Mouse (Mus musculus) heart, embryonic 11.5 days (tissue): ENCODE results near the gene Jag2. TPM values are rescaled to one million over a fixed set of nuclear protein-coding genes. Genes with fewer than 3 reads are reported as not detected.

Experiments used
- ATAC-seq: fragments of 200-750 bp; cut with Nextera tagmentation; replicated peaks from 2 replicates; pipeline ENCODE4 v1.8.0; 2017; ENCODE audit warnings: moderate library complexity; ENCODE audit not compliant: insufficient number of reproducible peaks, low FRiP score, low TSS enrichment
- H3K27ac ChIP-seq: fragments of 300-500 bp; sonication (generic); 2 replicates; pipeline ENCODE4 v1.5.1; 2014; ENCODE audit warnings: mild to moderate bottlenecking, low read depth, low read length
- H3K27me3 ChIP-seq: fragments of 300-500 bp; sonication (generic); 2 replicates; pipeline ENCODE4 v1.6.1; 2014; ENCODE audit warnings: mild to moderate bottlenecking, low read length, mixed read lengths; ENCODE audit not compliant: control insufficient read depth, insufficient read depth
- H3K36me3 ChIP-seq: fragments of 300-500 bp; sonication (generic); 2 replicates; pipeline ENCODE4 v1.6.1; 2014; ENCODE audit warnings: mild to moderate bottlenecking, low read length, moderate library complexity, mixed read lengths; ENCODE audit not compliant: control insufficient read depth, insufficient read depth
- H3K4me1 ChIP-seq: fragments of 300-500 bp; sonication (generic); 2 replicates; pipeline ENCODE4 v1.6.1; 2014; ENCODE audit warnings: low read length; ENCODE audit not compliant: control insufficient read depth, insufficient read depth
- H3K4me2 ChIP-seq: fragments of 300-500 bp; sonication (generic); 2 replicates; pipeline ENCODE4 v1.6.1; 2014; ENCODE audit warnings: mild to moderate bottlenecking, moderate library complexity
- H3K4me3 ChIP-seq: fragments of 300-500 bp; sonication (generic); 2 replicates; pipeline ENCODE4 v1.5.1; 2014; ENCODE audit warnings: low read depth, low read length
- H3K9ac ChIP-seq: fragments of 300-500 bp; sonication (generic); 2 replicates; pipeline ENCODE4 v1.6.1; 2014; ENCODE audit warnings: mild to moderate bottlenecking, low read depth, low read length, moderate library complexity
- H3K9me3 ChIP-seq: fragments of 300-500 bp; sonication (generic); replicated peaks from 2 replicates; pipeline ENCODE4 v1.6.1; 2016; ENCODE audit warnings: low read length; ENCODE audit not compliant: control insufficient read depth
- WGBS: fragments of 180-500 bp; shearing (Covaris S2); extraction: QIAGEN DNeasy Blood & Tissue Kit; methylation state at CpG from one replicate; pipeline ENCODE4 v1.1.7; 2014; ENCODE audit not compliant: insufficient replicate concordance; 5-methylcytosine and 5-hydroxymethylcytosine counted together
- polyA plus RNA-seq: library from polyadenylated mRNA; unstranded; fragments of >200 nt; fragmentation: Nextera tagmentation; extraction: Ambion mirVana; gene quantifications from 2 replicates; pipeline ENCODE4 v1.2.1, GENCODE M21; 2014

Jag2 gene
- polyA plus RNA-seq, 1 experiment from 2014 or later, result 2.2 TPM

GRCm38 (mm10) chr12:112905001-112905400 is 24.6 kb downstream of the Jag2 start:
- Histone ChIP-seq H3K27me3 (no peaks in the 10 kb centered on the region), H3K9ac (no peak overlapping the region), H3K4me2 (no peak overlapping the region), H3K4me3 (no peak overlapping the region), H3K27ac (no peak overlapping the region), H3K9me3 (no peaks in the 10 kb centered on the region), H3K36me3 (peaks cover 5% of the 10 kb centered on the region), H3K4me1 (no peaks in the 10 kb centered on the region)
- whole genome bisulfite sequencing, result 72% methylated on average over 5 of the region's 5 CpGs
- ATAC-seq, result no peak

- Histone ChIP-seq H3K4me3 (no peak overlapping the region), H3K9me3 (no peaks in the 10 kb centered on the region), H3K4me2 (no peak overlapping the region), H3K9ac (no peak overlapping the region), H3K4me1 (no peaks in the 10 kb centered on the region), H3K36me3 (no peaks in the 10 kb centered on the region), H3K27ac (no peak overlapping the region), H3K27me3 (no peaks in the 10 kb centered on the region)
- 68% methylated on average over 8 of the region's 8 CpGs for WGBS
- ATAC-seq, result no peak
These were observed 25.6 kb downstream of the Jag2 start for GRCm38 (mm10) chr12:112903941-112904340.

GRCm38 (mm10) chr12:112900641-112901040 is 28.9 kb downstream of the Jag2 start:
- Histone ChIP-seq H3K9me3 (no peaks in the 10 kb centered on the region), H3K4me1 (peaks cover 7% of the 10 kb centered on the region), H3K27ac (no peak overlapping the region), H3K4me3 (no peak overlapping the region), H3K27me3 (no peaks in the 10 kb centered on the region), H3K36me3 (no peaks in the 10 kb centered on the region), H3K4me2 (no peak overlapping the region), H3K9ac (no peak overlapping the region)
- 84% methylated on average over 9 of the region's 9 CpGs for WGBS
- ATAC-seq, result no peak

- Histone ChIP-seq H3K4me3 (no peak overlapping the region), H3K27me3 (0 out of 2 replicates have a peak, but pooled peaks cover 5% of the 10 kb centered on the region), H3K4me2 (no peak overlapping the region), H3K4me1 (peaks cover 17% of the 10 kb centered on the region), H3K9me3 (no peaks in the 10 kb centered on the region), H3K27ac (no peak overlapping the region), H3K36me3 (no peaks in the 10 kb centered on the region), H3K9ac (no peak overlapping the region)
- 60% methylated on average over 4 of the region's 4 CpGs for WGBS
- no peak for ATAC-seq
These were observed 30.6 kb downstream of the Jag2 start for GRCm38 (mm10) chr12:112898960-112899359.

- no peaks in the 10 kb centered on the region for H3K9me3 ChIP-seq
- H3K4me2 ChIP-seq, result peak overlapping the region; percentile 52; the same call in 1 of the 2 replicates
- peaks cover 17% of the 10 kb centered on the region for H3K4me1 ChIP-seq
- WGBS, result 66% methylated on average over 12 of the region's 12 CpGs
- H3K27me3 ChIP-seq, result 0 out of 2 replicates have a peak, but pooled peaks cover 5% of the 10 kb centered on the region
- H3K36me3 ChIP-seq, result no peaks in the 10 kb centered on the region
- no peak overlapping the region for H3K9ac ChIP-seq
- no peak for ATAC-seq
- H3K27ac ChIP-seq, result no peak overlapping the region
- H3K4me3 ChIP-seq, result no peak overlapping the region
These were observed 31.2 kb downstream of the Jag2 start for GRCm38 (mm10) chr12:112898351-112898750.

GRCm38 (mm10) chr12:112897522-112898212 is 31.9 kb downstream of the Jag2 start:
- peak; percentile 45; the same call in 1 of the 2 replicates for ATAC-seq
- Histone ChIP-seq H3K4me3 (no peak overlapping the region), H3K9me3 (no peaks in the 10 kb centered on the region), H3K27ac (no peak overlapping the region), H3K9ac (no peak overlapping the region), H3K36me3 (no peaks in the 10 kb centered on the region), H3K4me1 (peaks cover 17% of the 10 kb centered on the region), H3K27me3 (peaks cover 5% of the 10 kb centered on the region; the same call in 1 of the 2 replicates), H3K4me2 (peak overlapping the region; percentile 52)
- 39% methylated on average over 16 of the region's 16 CpGs for WGBS

GRCm38 (mm10) chr12:112894969-112895368 is 34.6 kb downstream of the Jag2 start:
- peak overlapping the region; percentile 8; the same call in 1 of the 2 replicates for H3K27ac ChIP-seq
- H3K4me1 ChIP-seq, result peaks cover 17% of the 10 kb centered on the region
- H3K4me3 ChIP-seq, result no peak overlapping the region
- H3K27me3 ChIP-seq, result peaks cover 5% of the 10 kb centered on the region; the same call in 1 of the 2 replicates
- ATAC-seq, result no peak
- H3K9ac ChIP-seq, result no peak overlapping the region
- no peaks in the 10 kb centered on the region for H3K36me3 ChIP-seq
- WGBS, result 52% methylated on average over 4 of the region's 4 CpGs
- peak overlapping the region; percentile 16 for H3K4me2 ChIP-seq
- no peaks in the 10 kb centered on the region for H3K9me3 ChIP-seq

- Histone ChIP-seq H3K4me1 (peaks cover 17% of the 10 kb centered on the region), H3K4me3 (no peak overlapping the region), H3K9ac (no peak overlapping the region), H3K36me3 (no peaks in the 10 kb centered on the region), H3K9me3 (no peaks in the 10 kb centered on the region), H3K27me3 (peaks cover 5% of the 10 kb centered on the region; the same call in 1 of the 2 replicates), H3K4me2 (no peak overlapping the region), H3K27ac (no peak overlapping the region)
- no peak for ATAC-seq
- WGBS, result 64% methylated on average over 11 of the region's 11 CpGs
These were observed 35.2 kb downstream of the Jag2 start for GRCm38 (mm10) chr12:112894303-112894884.
